Mouse (Mus musculus) CH12F3 (cell line): ENCODE results near the gene Plac9a.
"Not testable (repeated sequence)": the region's sequence is repeated elsewhere in the genome, so short reads cannot be mapped to it uniquely, and the experiment has no call there.

Source experiments
- in situ Hi-C: fragments of 300-500 bp; cut with MboI; formaldehyde crosslinking; loops from 2 replicates; pipeline ENCODE4 v1.14.3; 2020; ENCODE audit warnings: low sequenced_read_pairs

Plac9a gene

DNA sequence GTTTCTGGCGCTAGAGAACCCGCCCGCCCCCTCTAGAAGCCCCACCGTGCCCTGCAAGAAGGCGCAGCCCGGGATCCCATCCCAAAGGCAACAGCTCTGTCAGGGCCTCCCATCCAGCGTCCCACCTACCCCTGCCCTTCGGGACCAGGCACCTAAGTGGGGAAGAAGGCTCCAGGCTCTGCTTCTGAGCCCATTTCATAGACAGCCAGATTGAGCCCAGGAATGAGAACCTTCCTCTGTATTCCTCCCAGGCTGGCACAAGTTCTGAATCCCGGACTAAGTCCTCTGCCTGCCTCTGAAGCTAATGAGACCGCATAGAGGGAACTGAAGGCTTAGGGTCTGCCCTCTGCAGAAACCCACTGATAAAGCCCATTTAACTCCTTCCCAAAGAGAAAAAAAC is at the start of gene Plac9a:
Gene Plac9a, minus strand, starts transcription at position 101 of the 400 bp plus-strand sequence.
- in situ Hi-C loops: not testable (repeated sequence)

DNA sequence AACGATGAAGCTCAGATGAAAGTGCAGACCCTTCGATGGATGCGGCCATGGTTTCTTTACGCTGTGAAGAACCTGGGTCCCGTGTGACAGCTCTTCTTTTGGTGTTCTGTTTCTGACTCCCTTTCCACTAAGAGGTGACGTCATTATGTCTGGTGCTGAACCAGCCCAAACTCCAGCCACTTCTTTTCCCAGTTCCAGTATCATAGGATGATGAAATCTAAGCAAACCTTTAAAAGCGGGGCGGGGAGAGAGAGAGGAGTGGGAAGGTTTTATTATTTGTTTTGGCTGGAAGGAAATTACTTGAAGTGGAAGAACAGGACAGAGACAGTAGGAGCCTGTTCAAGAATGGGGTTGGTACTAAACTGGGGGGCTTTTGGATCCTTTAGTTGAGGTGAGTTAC is 35.1 kb upstream of the Plac9a start, which contains the start of gene Cphx1:
Gene Cphx1, plus strand, starts transcription at position 301 of the 400 bp plus-strand sequence.
- in situ Hi-C loops: not testable (repeated sequence)

- in situ Hi-C loops: not testable (repeated sequence)
Observed at GRCm38 (mm10) chr14:25936867-25937630, 34.1 kb upstream of the Plac9a start.

GRCm38 (mm10) chr14:25927562-25927881 is 24.6 kb upstream of the Plac9a start, which contains the start of gene Tmem254a:
Tmem254a (minus strand) TSS chr14:25927672.
- in situ Hi-C loops: not testable (repeated sequence)

- in situ Hi-C loops: not testable (repeated sequence)
Observed at GRCm38 (mm10) chr14:25926814-25927561, 24.1 kb upstream of the Plac9a start.

DNA sequence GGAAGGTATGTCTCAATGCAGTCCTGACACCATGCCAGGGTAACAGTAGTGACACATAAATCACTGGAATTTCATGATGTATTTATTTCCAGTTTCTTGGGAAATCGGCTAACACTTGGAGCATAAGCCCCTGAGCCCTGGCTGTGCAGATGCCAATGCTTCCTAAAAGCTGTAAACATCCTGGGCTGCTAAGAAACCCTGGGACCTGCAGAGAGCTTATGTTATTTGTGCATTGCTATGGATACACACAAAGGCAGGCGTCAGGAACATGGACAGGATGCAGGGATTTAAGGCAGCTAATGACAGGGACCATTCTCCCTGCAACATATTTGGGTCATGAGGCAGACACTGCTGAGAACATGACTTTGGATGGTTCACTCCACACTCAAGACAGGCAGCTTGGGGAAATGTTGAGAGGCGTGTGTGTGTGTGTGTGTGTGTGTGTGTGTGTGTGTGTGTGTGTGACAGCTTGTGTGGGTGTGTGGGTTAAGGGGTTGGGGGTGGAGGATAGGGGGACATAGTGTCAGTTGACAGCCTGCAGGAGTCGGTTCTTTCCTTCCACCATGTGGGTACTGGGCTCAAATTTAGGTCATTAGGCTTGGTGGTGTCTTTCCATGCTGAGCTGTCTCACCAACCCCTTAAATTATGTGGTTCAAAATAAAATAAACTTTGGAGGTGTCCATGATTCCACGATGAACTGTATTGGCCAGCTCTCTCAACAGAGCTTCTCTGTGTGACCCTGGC is 15.7 kb upstream of the Plac9a start:
- in situ Hi-C loops: not testable (repeated sequence)

DNA sequence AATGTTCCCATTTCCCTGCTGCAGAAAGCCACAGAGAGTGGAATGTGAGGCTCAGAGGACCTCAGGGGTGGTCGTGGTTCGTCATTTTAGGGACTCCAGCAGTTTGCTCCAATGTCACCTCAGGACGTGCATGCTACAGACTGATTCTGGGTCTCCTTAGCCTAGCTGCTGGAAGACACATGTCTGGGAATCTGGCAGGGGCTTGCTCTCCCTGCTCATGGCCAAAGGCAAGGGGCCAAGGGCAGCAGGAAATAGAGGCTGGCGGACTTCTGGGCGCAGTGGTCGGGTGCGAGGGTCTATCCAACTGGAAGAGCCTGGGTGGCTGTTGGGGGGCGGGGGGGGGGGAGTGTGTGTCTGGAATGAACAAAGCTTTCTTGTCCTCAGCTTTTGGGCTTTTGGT is 6.1 kb upstream of the Plac9a start:
- in situ Hi-C loops: not testable (repeated sequence)

DNA sequence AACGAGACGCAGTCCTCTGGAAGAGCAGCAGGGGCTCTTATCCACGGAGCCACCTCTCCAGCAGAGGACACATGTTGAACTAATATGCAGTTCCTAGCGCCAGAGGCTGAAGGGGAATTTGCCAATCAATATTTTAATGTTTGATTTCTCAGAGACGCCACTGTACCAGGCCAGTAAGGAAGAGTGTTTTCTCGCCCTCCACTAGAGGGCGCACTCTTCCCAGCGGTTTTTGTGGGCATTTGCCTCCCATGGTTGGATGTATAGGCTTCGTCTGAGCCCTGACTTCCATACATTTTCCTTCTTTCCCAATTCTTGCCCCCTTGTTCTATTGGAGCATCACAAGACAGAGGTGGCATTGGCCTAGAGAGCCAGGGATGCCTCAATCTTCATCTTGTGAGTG is 4.4 kb upstream of the Plac9a start:
- in situ Hi-C loops: not testable (repeated sequence)

DNA sequence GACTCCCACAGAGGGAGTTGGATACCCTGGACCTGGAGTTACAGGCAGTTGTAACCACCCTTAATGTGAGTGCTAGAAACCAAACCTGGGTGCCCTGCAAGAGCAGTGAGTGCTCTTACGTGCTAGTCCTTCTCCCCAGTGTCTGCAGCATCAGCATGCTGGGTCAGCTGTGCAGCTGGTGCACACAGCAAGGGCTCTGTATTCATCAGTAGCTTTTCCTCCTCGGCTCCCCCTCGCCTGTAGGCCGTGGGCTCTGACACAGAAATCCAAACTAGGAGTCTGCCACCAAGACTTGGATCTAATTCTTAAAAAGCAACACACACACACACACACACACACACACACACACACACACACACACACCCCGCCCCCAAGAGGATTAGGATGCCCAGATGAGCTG is 2.3 kb upstream of the Plac9a start:
- in situ Hi-C loops: not testable (repeated sequence)

GRCm38 (mm10) chr14:25895686-25896085 is 7.2 kb downstream of the Plac9a start:
- in situ Hi-C loops: not testable (repeated sequence)

GRCm38 (mm10) chr14:25894566-25894965 is 8.3 kb downstream of the Plac9a start:
- in situ Hi-C loops: not testable (repeated sequence)

DNA sequence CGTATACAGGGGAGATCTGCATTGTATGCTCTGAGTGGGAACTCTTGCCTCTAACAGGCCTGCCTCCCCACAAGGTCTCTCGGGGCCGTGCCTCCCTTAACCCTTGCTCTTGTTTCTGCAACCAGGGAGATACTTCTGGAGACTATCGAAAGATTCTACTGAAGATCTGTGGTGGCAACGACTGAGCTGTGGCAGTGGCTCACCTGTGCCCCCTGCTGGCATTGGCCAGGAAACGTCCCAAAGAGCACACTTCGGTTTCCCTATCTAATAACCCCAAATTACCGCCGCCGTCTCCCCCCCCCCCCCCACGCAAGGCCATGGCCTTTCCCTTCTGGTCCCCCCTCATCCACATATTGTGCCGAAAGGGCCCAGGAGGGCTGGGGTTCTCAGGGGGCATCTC is 17.0 kb downstream of the Plac9a start:
- in situ Hi-C loops: not testable (repeated sequence)

DNA sequence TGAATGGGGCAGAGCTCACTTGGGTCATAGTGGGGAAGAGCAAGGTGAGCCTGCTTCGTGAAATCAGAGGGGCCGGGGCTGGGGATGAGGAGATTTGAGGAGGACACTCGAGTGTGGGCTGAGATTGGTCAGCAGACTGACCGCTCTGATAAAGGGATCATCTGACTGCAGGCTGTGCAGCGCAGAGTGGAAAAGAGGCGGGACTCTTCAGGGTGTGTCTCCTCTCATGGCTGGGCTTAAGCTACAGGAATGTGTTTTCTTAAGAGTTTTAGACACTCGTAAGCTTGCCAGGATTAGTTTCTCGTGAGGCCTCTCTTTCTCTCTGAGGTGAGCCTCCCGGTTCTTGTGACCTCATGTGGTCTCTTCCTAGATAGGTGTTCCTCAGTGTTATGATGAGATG is 21.1 kb downstream of the Plac9a start:
- in situ Hi-C loops: not testable (repeated sequence)

DNA sequence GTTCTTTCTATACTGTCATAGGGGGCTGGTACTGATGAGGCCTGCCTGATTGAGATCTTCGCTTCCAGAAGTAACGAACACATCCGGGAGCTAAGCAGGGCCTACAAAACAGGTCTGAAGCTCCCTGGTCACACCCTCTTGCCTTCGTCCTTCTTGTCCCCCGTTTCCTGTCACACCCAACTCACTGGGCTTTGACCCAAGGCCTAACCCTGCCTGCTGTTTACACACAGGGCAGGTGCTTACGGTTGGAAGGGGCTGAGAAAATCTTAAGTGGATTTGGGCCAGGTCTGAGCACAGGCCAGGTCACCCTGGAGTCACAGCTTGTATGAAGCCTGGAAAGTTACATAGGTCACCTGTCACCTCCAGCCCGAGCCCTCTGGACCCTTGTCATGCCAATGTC is 26.3 kb downstream of the Plac9a start:
- in situ Hi-C loops: not testable (repeated sequence)

DNA sequence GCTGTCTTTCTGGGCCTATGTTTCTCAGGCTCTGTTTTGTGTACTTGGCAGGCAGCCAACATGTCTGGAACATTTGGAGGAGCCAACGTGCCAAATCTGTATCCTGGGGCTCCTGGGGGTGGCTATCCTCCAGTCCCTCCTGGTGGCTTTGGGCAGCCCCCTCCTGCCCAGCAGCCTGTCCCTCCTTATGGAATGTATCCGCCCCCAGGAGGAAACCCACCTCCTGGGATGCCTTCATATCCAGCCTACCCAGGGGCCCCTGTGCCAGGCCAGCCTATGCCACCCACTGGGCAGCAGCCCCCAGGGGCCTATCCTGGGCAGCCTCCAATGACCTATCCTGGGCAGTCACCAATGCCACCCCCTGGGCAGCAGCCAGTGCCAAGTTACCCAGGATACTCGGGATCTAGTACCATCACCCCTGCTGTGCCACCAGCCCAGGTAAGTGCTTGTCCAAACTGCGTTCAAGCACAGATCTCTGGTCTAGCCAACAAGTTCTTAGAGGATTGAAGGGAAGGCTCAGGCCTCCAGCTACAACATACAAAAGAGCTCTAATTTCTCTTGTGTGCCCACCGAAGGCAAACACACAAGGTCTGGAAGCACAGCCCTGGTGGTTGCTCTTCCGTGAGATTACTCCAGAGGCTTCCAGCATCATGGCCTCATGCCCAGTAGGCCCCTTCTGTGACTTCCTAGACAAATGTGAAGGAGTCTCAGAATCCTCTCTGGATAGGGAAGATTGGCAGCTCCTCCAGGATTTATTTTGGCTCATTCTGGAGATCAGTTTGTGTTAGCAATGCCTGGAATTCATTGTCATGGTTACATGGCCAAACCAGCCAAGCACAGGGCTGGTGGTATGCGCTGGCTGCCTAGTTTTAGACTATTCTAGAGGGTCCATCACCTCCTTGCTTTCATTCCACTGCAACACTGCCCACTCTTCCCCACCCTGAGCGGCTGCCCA is 30.2 kb downstream of the Plac9a start:
- in situ Hi-C loops: no loop called here

GRCm38 (mm10) chr14:25869135-25869878 is 33.6 kb downstream of the Plac9a start:
- in situ Hi-C loops: no loop called here

DNA sequence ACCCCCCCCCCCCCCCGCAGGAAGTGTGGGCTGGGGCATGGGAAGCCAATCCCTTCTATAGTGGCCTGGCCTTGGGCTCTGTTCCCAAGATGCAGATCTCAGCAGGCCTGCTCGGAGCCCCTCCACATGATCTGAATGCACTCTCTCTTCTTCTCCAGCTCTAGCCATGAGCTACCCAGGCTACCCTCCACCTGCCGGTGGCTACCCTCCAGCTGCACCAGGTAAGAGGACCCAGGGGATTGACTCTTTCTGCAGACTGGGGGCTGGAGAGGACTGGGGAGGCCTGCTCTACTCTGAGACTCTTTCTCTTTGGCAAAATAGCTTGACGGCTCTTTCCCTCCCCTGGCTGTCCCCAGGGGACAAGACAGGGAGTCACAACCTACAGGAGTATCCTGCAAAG is 34.2 kb downstream of the Plac9a start:
- in situ Hi-C loops: no loop called here

- in situ Hi-C loops: no loop called here
Observed at GRCm38 (mm10) chr14:25867834-25868233, 35.1 kb downstream of the Plac9a start.

DNA sequence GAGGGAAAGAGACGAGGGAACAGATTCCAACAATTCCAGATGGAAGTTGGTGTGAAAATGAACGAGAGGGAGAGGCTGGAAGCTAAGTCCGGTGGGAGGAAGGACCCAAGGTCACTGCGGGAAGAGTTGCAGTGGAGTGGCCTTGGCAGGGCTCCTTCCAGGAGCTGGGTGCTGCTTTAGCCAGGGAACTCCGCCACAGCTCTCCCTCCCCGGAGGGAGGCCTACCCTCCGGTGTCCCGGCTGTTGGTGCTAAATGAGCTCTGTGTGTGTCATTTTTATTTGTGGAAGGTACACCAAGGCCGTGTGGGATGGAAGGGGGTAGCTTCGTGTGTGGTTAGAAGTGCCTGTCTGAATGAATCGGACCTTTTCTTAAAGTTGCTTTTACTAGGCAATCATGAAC is 36.1 kb downstream of the Plac9a start:
- in situ Hi-C loops: no loop called here

DNA sequence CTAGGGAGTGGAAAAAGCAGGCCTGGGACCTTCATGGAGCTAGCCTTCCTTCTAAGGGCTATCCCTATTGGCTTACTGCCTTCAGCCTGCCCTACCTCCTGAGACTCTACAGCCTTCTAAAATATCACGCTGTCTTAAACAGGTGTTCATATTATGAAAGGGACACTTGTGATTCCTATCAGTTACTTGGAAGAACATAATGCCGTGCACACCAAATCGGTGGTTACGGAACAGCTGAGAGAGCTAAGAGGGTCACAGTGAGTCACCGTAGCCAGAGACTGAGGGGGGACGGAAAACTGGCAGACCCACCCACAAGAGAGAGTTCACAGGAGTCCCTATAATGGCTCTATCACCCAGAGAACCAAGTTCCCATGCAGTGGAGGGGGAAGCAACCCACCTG is 36.5 kb downstream of the Plac9a start:
- in situ Hi-C loops: no loop called here
